Mouse (Mus musculus) gastrocnemius, adult 18-20 months (tissue): ENCODE results near the gene Ppp2r5c. TPM values are rescaled to one million over a fixed set of nuclear protein-coding genes. Genes with fewer than 3 reads are reported as not detected.
A peak's percentile ranks its signal among the peaks of the same experiment; 100 is the strongest.

Source experiments
- DNase-seq: peaks from one replicate; pipeline ENCODE4 v3.0.0; 2021; ENCODE audit warnings: low spot score
- total RNA-seq, 2 experiments: library from RNA; stranded (reverse); gene quantifications; 2 replicates each; pipeline ENCODE4 v1.2.3; 2021

The Ppp2r5c gene
- total RNA-seq, 2 experiments from 2014 or later: 66.5 to 75.7 TPM

DNA sequence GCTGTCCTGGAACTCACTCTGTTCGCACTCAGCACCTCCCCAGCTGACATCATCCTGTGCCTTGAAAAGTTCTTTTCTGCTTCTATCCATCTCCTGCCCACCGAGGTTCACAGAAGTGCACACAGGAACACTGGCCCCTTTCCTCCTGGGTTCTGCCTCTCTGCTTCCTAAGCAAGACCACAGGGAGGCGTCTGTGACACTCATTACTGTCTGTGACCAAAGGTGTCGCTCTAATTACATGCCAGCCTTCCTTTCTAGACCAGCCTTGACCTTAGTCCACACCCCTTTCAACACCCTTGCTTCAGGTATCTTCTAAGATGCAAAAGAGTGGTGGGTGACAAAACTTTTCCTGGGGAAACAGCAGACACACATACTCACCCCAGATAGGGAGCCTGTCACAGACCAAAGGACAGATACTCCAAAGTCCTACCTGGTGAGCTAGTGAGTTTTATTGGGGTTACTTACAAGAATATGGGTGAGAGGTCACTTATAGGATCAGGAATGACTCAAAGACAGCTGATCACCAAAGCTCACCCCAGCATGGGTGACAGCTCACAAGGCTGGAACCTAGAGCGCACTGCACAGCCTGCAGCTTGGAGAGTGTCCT is 8.4 kb upstream of the Ppp2r5c start:
- no peak for DNase-seq

GRCm38 (mm10) chr12:110442238-110442637 is 4.7 kb upstream of the Ppp2r5c start:
- no peak for DNase-seq

DNA sequence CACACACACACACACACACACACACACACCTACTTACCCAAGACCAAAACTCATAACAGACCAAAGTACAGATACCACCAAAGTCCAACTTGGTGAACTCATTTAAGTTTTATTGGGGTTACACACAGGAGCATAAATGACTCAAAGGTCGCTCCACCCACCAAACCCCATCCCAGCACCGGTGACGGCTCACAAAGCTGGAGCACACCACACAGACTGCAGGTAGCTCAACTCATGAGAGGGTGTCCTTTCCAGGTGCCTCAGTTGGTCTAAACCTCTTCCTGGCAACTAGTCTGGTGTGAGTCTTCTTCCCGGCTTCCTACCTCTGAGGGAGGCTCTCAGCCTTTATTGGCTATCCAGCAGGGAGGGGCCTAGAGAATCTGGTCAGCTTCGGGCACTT is 2.4 kb upstream of the Ppp2r5c start:
- DNase-seq: no peak

- no peak for DNase-seq
Observed at GRCm38 (mm10) chr12:110445775-110446174, 1.1 kb upstream of the Ppp2r5c start.

GRCm38 (mm10) chr12:110447306-110447705 is 386 bp downstream of the Ppp2r5c start:
- DNase-seq: peak; percentile 26

DNA sequence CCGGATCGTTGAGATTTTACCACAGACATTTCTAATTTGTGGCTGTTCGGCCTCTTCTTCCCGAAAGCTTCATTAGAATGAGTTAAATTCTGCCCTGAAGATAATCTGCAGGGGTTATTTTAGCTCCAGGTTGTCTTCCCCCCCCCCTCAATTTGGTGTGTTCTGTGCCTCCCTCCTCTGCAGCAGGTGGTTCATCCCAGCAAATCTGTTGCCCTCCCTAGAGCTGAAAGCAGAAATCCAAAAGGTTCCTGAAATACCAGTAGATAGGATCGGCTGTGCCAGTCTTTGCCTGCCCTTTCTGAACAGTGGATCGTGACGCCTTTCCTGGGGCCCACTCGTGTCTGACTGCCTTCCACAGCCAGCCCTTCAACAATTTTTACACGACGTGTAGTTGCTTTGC is 1.8 kb downstream of the Ppp2r5c start:
- no peak for DNase-seq

DNA sequence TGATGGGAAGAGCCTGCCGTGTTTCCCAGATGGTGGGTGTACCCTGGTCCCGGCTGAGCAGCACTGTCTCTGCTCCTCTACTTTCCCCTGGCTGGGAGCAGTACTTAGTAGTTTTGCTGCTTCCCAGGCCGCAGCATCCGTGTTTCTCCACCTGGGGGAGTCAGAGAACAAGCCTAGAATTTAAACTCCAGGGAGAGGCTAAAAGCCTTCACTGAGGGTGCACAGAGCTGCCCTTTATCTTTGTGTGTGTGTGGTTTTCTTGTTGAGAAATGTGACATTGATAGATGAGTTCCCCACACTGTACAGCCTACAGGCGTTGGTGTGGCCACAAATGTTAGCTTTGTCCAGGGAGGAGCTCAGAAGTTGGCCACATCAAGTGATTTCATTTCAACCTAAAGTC is 7.3 kb downstream of the Ppp2r5c start:
- DNase-seq: peak; percentile 78

GRCm38 (mm10) chr12:110456024-110456423 is 9.1 kb downstream of the Ppp2r5c start:
- DNase-seq: no peak

DNA sequence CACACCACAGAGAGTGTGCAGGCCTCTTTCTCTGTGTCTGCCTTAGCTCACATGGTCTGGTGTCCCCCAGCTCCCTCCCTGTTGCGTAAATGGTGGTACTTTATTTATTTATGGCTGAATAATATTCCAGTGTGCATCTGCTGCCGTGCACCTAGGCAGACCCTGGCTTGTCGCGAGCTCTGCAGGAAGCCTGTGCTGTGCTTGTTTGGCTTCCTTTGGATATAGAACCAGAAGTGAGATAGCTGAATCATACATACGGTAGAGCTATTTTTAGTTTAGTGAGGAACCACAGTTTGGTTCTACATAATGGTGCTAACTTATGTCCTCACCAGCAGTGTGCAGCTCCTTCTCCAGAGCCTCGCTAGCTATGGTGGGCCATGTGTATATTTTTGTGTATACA is 11.7 kb downstream of the Ppp2r5c start:
- DNase-seq: no peak

GRCm38 (mm10) chr12:110460418-110461300 is 13.7 kb downstream of the Ppp2r5c start:
- no peak for DNase-seq

DNA sequence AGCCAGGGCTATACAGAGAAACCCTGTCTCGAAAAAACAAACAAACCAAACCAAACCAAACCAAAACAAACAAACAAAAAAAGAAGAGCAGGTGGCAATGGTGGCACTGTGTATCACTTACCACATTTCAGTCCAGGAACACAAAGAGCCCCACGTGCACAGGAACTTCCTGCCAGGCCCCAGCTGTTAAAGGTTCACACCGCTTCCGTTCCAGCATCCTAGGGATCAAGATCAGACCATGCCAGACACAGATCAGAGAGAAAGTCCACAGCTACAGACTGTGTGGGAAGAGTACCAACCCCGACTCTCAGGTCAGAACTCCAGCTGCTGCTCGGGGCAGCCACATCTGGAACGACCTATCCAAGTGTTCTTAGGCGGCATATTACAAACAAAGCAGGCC is 16.8 kb downstream of the Ppp2r5c start:
- no peak for DNase-seq

GRCm38 (mm10) chr12:110471426-110471825 is 24.5 kb downstream of the Ppp2r5c start:
- DNase-seq: no peak

- no peak for DNase-seq
Observed at GRCm38 (mm10) chr12:110472247-110472646, 25.3 kb downstream of the Ppp2r5c start.

DNA sequence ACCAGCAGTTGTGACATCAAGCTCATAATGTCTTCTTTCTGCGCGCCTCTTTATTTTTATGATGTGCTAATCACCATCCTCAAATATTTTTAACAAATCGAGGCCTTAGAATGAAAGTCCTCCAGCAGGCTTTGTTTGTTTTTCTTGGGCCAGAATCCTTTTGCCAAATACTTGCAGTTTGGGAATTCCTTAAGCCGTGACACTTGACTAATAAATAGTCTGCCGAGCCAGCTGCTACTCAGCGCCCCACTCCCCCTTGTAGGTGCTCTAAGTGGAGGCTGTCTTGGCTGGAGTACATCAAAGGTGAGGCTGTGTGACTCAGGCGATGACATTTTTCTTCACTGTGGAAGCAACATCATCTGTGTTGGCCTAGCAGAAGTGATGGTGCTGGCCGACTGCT is 27.6 kb downstream of the Ppp2r5c start:
- no peak for DNase-seq

DNA sequence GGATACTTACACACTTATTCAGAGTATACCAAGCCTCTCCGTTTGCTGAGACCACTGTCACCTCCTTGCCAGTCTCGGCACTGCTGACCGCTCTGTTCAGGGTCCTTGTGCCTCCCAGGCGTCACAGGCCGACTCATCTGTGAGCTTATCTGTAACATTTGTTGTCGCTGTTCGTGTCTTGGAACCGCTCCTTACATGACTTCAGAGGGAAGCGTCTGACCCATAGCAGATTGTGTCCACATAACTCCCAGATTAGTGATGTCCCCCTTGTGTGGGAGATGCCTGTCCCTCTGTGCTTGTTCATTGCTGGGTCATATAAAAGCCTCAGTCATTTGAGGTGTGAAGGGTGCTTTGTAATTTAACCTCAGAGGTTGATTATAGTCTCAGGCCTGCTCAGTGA is 29.6 kb downstream of the Ppp2r5c start:
- DNase-seq: no peak

- DNase-seq: no peak
Observed at GRCm38 (mm10) chr12:110477906-110478305, 31.0 kb downstream of the Ppp2r5c start.

- peak; percentile 48 for DNase-seq
Observed at GRCm38 (mm10) chr12:110478601-110479008, 31.7 kb downstream of the Ppp2r5c start.

DNA sequence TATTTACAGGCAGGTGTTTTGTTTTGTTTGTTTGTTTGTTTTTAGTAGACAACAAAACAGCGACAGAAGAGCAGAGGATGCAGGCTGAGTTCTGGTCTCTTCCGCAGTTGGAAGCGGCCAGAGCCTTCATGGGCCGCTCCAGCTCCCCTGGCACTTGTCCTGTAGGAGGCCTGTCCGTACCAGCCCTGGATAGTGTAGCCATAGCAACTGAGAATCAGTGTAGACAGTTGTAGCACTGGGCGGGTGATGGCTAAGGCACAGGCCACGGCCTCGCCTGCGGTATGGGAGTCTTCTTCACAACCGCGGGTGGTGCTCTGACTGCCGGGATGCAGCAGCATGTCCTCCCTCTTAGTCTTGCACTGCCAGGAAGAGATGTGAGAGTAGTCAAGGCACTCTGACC is 32.3 kb downstream of the Ppp2r5c start:
- DNase-seq: no peak

GRCm38 (mm10) chr12:110480701-110481100 is 33.8 kb downstream of the Ppp2r5c start:
- DNase-seq: no peak

- DNase-seq: no peak
Observed at GRCm38 (mm10) chr12:110483761-110484160, 36.8 kb downstream of the Ppp2r5c start.

GRCm38 (mm10) chr12:110484824-110485584 is 38.1 kb downstream of the Ppp2r5c start:
- DNase-seq: no peak
